21 mouse cellular contexts compared by ENCODE assay signal in genomic region chr2:72716931-72717330, GRCm38 (mm10).
DNase-seq lines count a peak whose midpoint lies in the region; ATAC-seq and TF ChIP-seq lines count a peak whose summit lies in the region.
"Had no signal": no experiment of that assay in that cellular context is flagged by ENCODE, and none has a peak within 500 bp of the region (broad histone marks: within the 10 kb centered on the region; RNA-seq: fewer than 3 reads in every experiment).

No protein-coding gene starts in this region.

- TF ChIP-seq CTCF in hindbrain, postnatal 0 days (IDR thresholded peaks at IDR 0.05; ENCODE audit: low read depth): no peak
- no peak for TF ChIP-seq CTCF in lung, embryonic 14.5 days (IDR thresholded peaks at IDR 0.05; ENCODE audit: low read depth)

- H3K4me1 ChIP-seq in hindbrain, postnatal 0 days (ENCODE audit: insufficient read depth, low read length): no peaks in the 10 kb centered on the region
- H3K4me1 ChIP-seq in hindbrain, embryonic 16.5 days (ENCODE audit: control insufficient read depth, insufficient read depth, low read depth, low read length): no peaks in the 10 kb centered on the region
- no peaks in the 10 kb centered on the region for H3K4me1 ChIP-seq in lung, embryonic 14.5 days (ENCODE audit: insufficient read depth)
- H3K4me1 ChIP-seq: embryonic facial prominence, embryonic 15.5 days had no signal

- DNase-seq in cerebellum, postnatal 14 days: peak; percentile 34 to 56
- peak; percentile 9 for DNase-seq in hindbrain, postnatal 0 days (ENCODE audit: low spot score)
- peak; percentile 23 for DNase-seq in lung, embryonic 14.5 days
- no peak for DNase-seq in lung, postnatal 14 days
- DNase-seq: adrenal gland, adult 2 months; adrenal gland, postnatal 10 days; adrenal gland, postnatal 25 days; cerebellum, adult 11-12 months; cerebellum, adult 8-10 months; cerebellum, adult 9-11 months; cerebellum, postnatal 36 days; embryo, embryonic 11 days had no signal

- no peak overlapping the region for H3K4me3 ChIP-seq in hindbrain, postnatal 0 days (ENCODE audit: low read length)
- H3K4me3 ChIP-seq in hindbrain, embryonic 16.5 days (ENCODE audit: low read length): no peak overlapping the region
- no peak overlapping the region for H3K4me3 ChIP-seq in lung, embryonic 14.5 days (ENCODE audit: low read depth, low read length)
- H3K4me3 ChIP-seq: embryonic facial prominence, embryonic 13.5 days; embryonic facial prominence, embryonic 15.5 days; erythroblast, embryonic 14.5 days; forebrain, embryonic 10.5 days; forebrain, embryonic 12.5 days had no signal

- no peak overlapping the region for H3K9ac ChIP-seq in hindbrain, postnatal 0 days (replicated peaks; ENCODE audit: low read length)
- H3K9ac ChIP-seq in hindbrain, embryonic 16.5 days (ENCODE audit: low read depth, low read length): no peak overlapping the region
- H3K9ac ChIP-seq in lung, embryonic 14.5 days: no peak overlapping the region
- H3K9ac ChIP-seq: embryonic facial prominence, embryonic 13.5 days; embryonic facial prominence, embryonic 15.5 days; forebrain, embryonic 12.5 days had no signal

- no peaks in the 10 kb centered on the region for H3K9me3 ChIP-seq in hindbrain, postnatal 0 days (ENCODE audit: low read length)
- H3K9me3 ChIP-seq in hindbrain, embryonic 16.5 days (ENCODE audit: control insufficient read depth, low read length): no peaks in the 10 kb centered on the region
- no peaks in the 10 kb centered on the region for H3K9me3 ChIP-seq in lung, embryonic 14.5 days (ENCODE audit: low read depth, low read length)
- H3K9me3 ChIP-seq: embryonic facial prominence, embryonic 13.5 days; embryonic facial prominence, embryonic 15.5 days; forebrain, embryonic 10.5 days; forebrain, embryonic 12.5 days had no signal

- H3K27me3 ChIP-seq in hindbrain, postnatal 0 days (ENCODE audit: insufficient read depth, low read length): no peaks in the 10 kb centered on the region
- H3K27me3 ChIP-seq in hindbrain, embryonic 16.5 days (replicated peaks; ENCODE audit: control insufficient read depth, insufficient read depth, low read length): no peaks in the 10 kb centered on the region
- H3K27me3 ChIP-seq in lung, embryonic 14.5 days (ENCODE audit: insufficient read depth, low read length): no peaks in the 10 kb centered on the region
- H3K27me3 ChIP-seq: embryonic facial prominence, embryonic 13.5 days; embryonic facial prominence, embryonic 15.5 days had no signal

- H3K27ac ChIP-seq in hindbrain, postnatal 0 days: no peak overlapping the region
- H3K27ac ChIP-seq in hindbrain, embryonic 16.5 days (ENCODE audit: low read depth, low read length): no peak overlapping the region
- no peak overlapping the region for H3K27ac ChIP-seq in lung, embryonic 14.5 days (ENCODE audit: low read depth)
- H3K27ac ChIP-seq: embryonic facial prominence, embryonic 13.5 days; embryonic facial prominence, embryonic 15.5 days; forebrain, embryonic 10.5 days; forebrain, embryonic 12.5 days had no signal

- H3K36me3 ChIP-seq in hindbrain, postnatal 0 days (ENCODE audit: insufficient read depth, low read length): no peaks in the 10 kb centered on the region
- no peaks in the 10 kb centered on the region for H3K36me3 ChIP-seq in hindbrain, embryonic 16.5 days (ENCODE audit: control insufficient read depth, insufficient read depth, low read length)
- H3K36me3 ChIP-seq in lung, embryonic 14.5 days (ENCODE audit: insufficient read depth): no peaks in the 10 kb centered on the region
- H3K36me3 ChIP-seq: embryonic facial prominence, embryonic 13.5 days; embryonic facial prominence, embryonic 15.5 days; forebrain, embryonic 10.5 days; forebrain, embryonic 12.5 days had no signal

- no peak overlapping the region for H3K4me2 ChIP-seq in hindbrain, postnatal 0 days (ENCODE audit: low read depth, low read length)
- no peak overlapping the region for H3K4me2 ChIP-seq in hindbrain, embryonic 16.5 days (ENCODE audit: low read length)
- no peak overlapping the region for H3K4me2 ChIP-seq in lung, embryonic 14.5 days
- H3K4me2 ChIP-seq: embryonic facial prominence, embryonic 13.5 days; embryonic facial prominence, embryonic 15.5 days; forebrain, embryonic 12.5 days had no signal

- 72% methylated on average over 4 of the region's 4 CpGs for WGBS in hindbrain, postnatal 0 days
- 74% methylated on average over 4 of the region's 4 CpGs for WGBS in hindbrain, embryonic 16.5 days
- WGBS in lung, embryonic 14.5 days: 66% methylated on average over 4 of the region's 4 CpGs

- no peak for ATAC-seq in cerebellum, adult (ENCODE audit: insufficient number of reproducible peaks, low FRiP score, low TSS enrichment)
- no peak for ATAC-seq in hindbrain, postnatal 0 days
- ATAC-seq in hindbrain, embryonic 16.5 days: no peak
- ATAC-seq in lung, embryonic 14.5 days (ENCODE audit: insufficient read depth): no peak
- ATAC-seq: forebrain, embryonic 14.5 days; forebrain, embryonic 16.5 days had no signal
